Mouse (Mus musculus) lung, postnatal 10 days (tissue): ENCODE results near the gene Gsta2.
"Not testable (repeated sequence)": the region's sequence is repeated elsewhere in the genome, so short reads cannot be mapped to it uniquely, and the experiment has no call there.

Source experiments
- DNase-seq: peaks from one replicate; pipeline ENCODE4 v3.0.0; 2021

The Gsta2 gene

GRCm38 (mm10) chr9:78365850-78366544 lies 10.4 kb upstream of the Gsta2 start:
- no peak for DNase-seq

- no peak for DNase-seq
These were observed 9.1 kb upstream of the Gsta2 start for GRCm38 (mm10) chr9:78364701-78365100.

DNA sequence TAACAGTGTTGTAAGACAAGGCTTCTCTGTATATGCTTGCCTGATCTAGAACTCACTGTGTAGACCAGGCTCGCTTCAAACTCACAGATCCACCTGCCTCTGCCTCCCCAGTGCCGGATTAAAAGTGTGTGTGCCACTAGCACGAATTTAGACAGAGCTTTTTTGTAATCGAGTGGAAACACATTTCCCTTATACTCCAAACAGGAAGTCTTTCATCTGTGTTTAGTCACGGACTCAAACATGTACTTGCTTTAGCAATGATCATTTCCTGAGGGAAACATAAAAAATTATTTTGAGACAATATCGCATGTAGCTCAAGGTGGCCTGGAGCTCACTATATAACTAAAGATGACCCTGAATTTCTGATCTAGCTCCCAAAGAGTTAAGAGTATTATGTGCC lies 7.8 kb upstream of the Gsta2 start:
- DNase-seq: no peak

- no peak for DNase-seq
These were observed 4.9 kb upstream of the Gsta2 start for GRCm38 (mm10) chr9:78360484-78360872.

GRCm38 (mm10) chr9:78359750-78360483 lies 4.3 kb upstream of the Gsta2 start:
- no peak for DNase-seq

GRCm38 (mm10) chr9:78358053-78358452 lies 2.5 kb upstream of the Gsta2 start:
- peak; percentile 76 for DNase-seq

DNA sequence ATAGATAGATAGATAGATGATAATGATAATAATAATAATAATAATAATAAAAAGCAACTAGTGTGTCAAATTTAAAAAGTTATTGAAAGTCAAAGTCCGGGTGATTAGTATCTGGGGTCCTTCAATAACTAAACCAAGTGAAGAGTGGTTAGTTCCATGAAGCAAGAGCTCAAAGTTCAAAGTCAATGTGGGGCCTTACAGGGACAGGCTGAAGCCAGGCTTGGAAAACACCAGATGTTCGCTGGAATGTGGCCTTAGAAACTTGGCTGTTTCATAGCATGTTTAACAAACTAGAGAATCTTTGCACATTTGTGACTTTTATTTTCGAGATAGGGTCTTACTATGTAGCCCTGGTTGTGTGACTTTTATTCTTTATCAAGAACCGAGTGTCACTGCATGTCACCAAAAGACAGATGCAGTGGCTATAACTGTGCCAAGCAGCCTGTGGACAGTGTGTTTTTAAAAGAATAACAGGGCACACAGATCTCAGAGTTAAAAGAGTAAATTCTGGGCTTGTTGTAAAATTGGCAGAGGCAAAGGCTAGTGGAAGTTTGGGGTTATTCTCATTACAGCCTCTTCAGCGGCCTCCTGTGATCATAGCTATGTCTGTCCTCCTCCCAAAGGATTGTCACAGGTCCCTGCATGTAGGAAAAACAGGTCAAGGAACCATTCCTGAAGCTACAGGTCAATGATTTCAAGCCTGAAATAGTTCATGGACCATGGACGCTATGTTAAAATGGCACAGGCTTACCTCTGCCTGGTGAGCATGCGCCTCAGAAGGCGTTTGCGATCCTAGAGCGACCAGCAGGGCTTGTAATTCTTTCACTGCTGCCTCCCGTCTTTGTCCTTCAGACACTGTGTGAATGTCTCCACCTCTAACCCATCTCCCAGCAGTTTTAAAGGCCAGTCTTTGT lies 666 bp downstream of the Gsta2 start:
- DNase-seq: no peak

GRCm38 (mm10) chr9:78351504-78352220 lies 3.9 kb downstream of the Gsta2 start:
- no peak for DNase-seq

DNA sequence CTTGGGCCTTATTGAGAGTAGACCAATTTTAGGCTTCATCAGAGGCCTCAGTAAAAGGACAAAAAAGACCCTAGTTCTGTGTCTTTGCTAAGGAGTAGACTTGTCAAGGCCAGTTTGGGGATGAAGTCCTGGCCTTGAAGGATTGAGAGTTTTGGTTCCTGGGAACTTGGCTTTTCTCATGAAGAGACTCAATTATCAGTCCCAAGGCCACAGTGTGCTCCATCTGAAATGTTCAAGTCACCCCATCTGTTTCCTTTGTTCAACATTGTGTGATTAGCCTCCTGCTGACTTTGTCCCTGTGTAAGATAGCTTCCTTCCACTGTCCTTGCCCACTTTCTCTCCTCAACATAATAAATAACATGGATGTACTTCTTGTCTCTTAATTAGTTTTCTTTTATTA lies 5.6 kb downstream of the Gsta2 start:
- DNase-seq: not testable (repeated sequence)

GRCm38 (mm10) chr9:78349141-78349540 lies 6.4 kb downstream of the Gsta2 start:
- DNase-seq: not testable (repeated sequence)

DNA sequence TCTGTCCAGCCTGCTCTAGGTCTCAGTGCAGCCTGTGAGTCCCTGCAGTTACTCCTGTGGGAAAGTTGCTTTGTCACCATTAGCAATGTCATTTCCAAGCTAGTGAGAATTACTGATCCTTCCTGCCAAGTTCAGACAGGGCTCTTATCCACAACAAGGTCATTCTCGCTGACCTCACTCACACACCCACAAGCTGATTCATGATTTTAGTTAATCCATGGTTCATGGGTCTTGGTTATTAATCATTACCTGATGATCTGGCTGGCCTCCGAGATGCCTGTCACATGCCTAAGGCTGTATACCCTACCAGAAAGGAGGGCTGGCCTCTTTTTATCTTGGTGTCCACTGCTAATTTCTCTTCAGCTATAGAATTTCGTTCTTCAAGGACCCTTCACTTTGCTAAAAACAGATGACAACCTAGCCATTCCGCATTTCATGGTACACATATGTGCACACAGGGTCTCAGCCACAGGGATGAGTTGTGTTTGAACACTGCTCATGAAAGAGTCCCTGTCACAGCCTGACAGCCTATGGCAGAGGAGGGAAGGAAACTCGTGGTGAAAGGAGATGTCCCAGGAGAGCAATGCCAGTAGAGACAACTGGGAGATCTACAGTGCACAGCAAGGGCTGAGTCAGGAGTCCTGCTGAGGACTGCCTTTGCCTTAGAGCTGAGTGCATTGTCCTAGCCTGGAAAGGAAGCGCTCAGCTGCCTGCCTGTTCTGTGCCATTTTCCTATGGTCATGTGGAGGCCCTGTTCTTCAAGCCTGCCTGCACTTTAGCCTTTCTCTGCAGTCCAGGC lies 7.2 kb downstream of the Gsta2 start:
- not testable (repeated sequence) for DNase-seq

DNA sequence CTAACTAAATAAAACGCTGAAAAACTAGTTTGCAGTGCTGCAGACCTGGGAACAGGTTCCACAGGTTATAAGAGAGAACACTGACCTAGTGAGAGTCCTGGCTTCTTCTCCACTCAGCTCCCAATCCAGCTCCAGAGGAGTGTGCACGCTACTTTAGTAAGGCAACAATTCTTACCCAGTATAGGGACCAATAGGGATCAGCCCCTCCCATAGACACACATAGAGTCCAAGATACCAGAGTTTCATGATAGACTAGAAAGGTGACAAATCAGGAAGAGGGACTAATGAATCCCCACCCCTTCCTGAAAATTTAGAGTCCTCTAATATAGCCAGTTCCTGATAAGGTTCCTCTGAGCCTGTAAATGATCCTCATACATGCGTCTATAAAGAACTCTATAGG lies 8.6 kb downstream of the Gsta2 start:
- no peak for DNase-seq

- DNase-seq: not testable (repeated sequence)
These were observed 10.4 kb downstream of the Gsta2 start for GRCm38 (mm10) chr9:78345235-78345634.

- not testable (repeated sequence) for DNase-seq
These were observed 12.5 kb downstream of the Gsta2 start for GRCm38 (mm10) chr9:78343055-78343454.

- not testable (repeated sequence) for DNase-seq
These were observed 13.1 kb downstream of the Gsta2 start for GRCm38 (mm10) chr9:78342494-78342893.

GRCm38 (mm10) chr9:78340324-78340723 lies 15.3 kb downstream of the Gsta2 start:
- peak; percentile 37 for DNase-seq

DNA sequence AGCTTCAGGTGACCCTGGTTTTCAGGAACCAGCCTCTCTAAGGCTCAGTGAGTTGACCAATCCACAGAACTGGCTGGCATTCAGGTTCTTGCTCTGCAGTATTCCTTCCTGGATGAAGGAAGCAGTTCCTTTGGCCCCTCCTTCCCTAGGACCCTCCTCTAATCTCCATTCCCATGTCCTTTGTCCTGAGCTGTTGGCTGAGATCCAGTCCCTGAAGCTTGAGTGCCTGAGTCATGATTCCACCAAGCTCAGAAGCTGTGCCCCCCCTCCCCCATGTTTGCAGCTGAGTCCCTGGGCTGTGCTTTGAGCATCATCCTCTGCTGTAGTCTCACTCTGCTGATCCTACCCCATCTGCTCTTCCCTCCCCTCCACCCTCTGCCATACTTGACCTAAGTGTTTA lies 18.5 kb downstream of the Gsta2 start:
- DNase-seq: peak; percentile 10

DNA sequence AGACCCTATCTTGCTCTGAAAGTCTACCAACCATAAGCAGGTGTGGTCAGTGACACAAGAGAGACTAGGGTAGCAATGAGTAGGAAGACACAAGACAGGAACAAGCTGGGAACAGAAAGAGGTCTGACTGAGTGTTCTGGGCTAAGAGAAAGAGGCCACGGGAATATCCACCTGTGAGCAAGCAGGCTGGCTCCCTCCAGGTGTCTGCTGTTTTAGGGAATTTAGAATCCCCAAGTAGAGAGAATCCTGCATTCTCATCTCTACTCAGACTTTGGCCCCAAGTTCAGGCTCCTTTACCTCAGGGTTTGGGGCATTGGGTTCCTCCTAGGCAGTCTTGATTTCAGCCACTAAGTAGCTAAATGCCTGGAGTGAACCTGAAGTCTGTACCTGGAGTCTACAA lies 28.3 kb downstream of the Gsta2 start, which contains the start of gene Omt2b:
TSS of gene Omt2b (plus strand) at position 301 of the 400 bp plus-strand sequence.
- not testable (repeated sequence) for DNase-seq

GRCm38 (mm10) chr9:78319499-78319898 lies 36.1 kb downstream of the Gsta2 start:
- no peak for DNase-seq

DNA sequence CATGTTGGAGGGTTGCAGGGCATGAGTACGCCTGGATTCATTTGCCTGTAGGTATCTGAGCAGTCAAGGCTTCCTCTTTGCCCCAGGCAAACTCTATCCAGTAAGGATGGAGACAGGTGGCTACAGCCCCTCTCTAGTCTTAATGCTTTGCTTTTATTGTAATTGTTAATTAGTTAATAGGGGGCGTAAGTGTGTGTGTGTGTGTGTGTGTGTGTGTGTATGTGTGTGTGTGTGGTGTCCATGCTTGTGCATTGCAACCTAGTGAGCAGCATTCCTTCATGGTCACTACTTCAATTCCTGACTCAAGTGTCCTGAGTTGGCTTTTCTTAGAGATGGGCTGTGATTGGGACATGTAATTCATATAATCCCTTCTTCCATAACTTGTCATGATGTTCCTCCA lies 40.9 kb downstream of the Gsta2 start, which contains the start of gene Omt2a:
TSS of gene Omt2a (minus strand) at position 101 of the 400 bp plus-strand sequence.
- no peak for DNase-seq

DNA sequence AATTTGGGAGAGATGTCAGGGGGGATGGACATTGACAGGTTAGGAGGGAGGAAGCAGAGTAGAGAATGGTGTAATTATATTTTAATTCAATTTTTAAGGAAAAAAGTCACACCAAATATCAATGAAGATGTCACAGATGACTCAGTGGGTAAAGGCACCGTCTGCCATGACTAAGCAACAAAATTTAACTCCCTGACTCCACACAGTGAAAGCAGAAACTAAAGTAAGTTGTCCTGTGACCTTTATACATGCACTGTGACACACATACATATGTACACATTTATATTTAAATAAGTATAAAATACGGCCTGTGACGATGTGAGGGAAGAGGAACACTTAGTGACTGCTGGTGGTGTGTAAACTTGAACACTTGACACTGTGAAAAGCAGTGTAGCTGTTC lies 47.5 kb downstream of the Gsta2 start:
- DNase-seq: not testable (repeated sequence)

- not testable (repeated sequence) for DNase-seq
These were observed 56.4 kb downstream of the Gsta2 start for GRCm38 (mm10) chr9:78299143-78299542.
